Mouse (Mus musculus): ENCODE results near the gene Gm28048.
A peak's percentile ranks its signal among the peaks of the same experiment; 100 is the strongest.

Gm28048 gene

DNA sequence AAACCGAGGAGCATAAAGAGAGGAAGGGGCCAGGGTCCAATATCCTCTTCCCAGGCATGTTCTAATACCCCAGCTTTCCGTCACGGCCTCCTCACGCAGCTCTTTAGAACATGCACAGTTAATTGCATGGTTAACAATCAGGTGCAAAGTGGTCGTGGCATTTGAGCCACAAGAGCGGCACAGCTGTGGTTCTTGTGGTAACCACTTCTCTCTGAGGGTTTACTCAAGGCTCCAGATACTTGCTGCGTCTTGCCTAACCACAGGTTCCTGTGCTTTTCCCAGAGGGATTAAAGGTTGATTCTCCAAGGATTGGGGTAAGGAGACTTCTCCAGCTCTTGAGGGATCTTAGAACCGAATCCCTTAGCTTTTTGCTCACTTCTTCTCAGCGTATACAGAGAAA, 90.6 kb downstream of the Gm28048 start:
- no peak for DNase-seq (ENCODE audit: low read depth, low spot score)

DNA sequence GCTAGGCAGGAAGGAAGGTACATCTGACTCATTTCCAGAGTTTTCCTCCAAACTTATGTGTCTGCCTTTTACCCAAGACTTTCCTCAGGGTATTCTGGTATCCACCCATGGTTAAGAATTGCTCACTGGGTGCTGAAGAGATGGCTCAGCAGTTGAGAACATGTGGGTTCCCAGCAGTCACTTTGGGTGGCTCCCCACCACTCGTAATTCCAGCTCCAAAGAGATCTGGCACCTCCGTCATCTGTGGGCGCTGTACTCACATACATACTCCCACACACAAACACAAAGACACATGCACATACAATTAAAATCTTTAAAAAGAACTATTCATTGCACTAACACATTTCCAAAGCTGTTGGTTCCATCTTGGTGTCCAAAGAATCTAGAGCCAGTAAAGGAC, 92.7 kb downstream of the Gm28048 start:
- no peak for DNase-seq (ENCODE audit: low read depth, low spot score)

DNA sequence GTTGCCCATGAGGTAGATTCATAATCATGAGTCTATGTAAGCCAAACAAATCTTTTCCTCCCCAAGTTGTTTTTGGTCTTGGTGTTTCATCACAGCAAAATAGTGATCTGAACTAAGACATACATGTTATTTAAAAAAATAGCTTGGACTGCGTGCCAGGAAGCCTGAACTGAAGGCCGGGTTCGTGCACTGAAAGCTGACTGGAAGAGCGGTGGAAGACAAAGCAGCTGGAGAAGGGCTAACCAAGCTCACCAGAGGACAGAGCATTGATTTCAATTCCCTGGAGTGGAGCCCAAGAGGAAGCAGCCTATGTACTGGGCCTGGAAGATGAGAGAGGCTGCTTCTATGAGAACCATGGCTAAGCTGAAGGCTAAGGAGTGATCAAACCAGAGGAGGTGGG, 94.9 kb downstream of the Gm28048 start:
- DNase-seq (ENCODE audit: low read depth, low spot score) = no peak

DNA sequence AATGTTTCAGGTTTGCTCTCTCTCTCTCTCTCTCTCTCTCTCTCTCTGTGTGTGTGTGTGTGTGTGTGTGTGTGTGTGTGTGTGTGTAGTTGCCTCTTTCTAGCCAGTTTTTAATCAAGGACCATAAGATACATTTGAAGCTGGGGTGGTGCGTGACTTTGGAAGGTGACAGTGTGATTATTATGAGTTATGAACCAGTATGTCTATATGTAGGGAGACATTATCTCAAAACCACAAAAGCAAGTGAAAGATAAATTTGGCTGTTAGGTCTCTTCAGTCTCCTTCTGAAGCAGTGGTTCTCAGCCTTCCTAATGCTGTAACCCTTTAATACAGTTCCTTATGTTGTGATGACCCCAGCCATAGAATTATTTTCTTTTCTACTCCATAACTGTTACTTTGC, 96.5 kb downstream of the Gm28048 start:
- DNase-seq (ENCODE audit: low read depth, low spot score) = no peak

DNA sequence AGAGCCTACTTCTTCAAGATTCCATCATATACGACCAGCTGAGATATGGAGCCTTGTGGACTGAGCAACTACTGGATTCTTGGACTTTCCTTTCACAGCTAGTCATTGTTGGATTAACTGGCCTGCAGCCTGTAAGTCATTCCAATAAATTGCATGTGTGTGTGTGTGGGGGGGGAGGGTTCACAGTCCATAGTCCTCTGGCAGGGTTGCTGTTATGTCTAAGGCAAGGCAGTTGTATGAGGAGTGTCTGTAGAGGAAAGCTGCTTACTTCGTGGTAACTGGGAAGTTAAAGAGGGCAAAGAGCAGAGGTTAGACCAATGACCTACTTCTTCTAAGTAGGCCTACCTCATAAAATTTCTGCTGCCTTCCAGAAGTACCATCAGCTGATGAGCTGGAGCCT, 98.2 kb downstream of the Gm28048 start:
- no peak for DNase-seq (ENCODE audit: low read depth, low spot score)

DNA sequence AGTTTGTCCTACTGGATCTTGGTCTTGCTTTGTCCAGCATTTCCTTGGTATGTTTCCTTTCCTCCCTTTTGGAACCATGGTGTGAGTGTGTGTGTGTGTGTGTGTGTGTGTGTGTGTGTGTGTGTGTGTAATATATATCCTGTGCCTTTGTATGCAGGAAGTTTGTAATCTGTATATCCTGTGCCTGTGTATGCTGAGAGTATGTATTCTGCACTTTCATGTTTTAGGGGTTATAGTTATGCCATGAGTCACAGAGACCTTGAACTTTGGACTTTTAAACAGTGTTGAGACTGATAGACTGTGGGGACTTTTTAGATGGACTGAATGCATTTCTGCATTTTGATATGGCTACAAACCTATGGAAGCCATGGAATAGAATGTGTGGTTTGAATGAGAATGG, 99.0 kb downstream of the Gm28048 start:
- DNase-seq (ENCODE audit: low read depth, low spot score) = no peak

DNA sequence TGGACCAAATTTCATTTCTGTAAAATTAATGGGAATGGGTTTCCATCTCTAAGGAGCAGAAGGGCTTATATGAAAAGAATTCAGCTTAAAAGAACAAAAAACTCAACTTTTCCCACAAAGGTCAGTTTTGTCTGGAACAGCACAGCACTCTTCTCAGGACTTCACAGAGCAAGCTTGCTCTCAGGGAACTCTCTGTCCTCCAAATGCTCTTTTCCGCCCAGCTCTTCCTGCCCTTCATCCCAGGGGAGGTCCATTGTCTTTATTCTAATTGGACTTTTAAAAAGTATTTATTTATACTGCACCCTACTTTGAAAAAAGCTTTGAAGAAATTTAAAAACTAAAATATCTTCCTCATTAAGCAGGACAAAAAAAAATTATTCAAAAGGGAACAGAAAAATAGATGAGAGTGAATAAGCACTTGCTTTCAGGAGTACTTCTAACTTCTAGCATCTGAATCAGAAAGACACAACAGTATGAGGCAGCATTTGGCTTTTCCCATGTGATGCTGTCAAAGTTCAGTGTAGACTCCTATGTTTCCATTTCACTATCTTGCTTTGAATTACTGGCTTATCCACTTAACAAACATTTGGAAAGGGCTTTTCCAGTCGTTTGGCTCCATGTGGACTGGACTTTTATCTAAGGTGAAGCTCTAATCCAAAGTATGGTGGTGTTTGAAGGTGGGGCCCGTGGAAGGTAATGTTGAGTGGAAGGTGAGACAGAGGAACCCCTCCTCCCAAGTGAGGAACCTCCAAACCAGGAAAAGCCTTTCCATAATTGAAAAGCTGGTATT, 101.3 kb downstream of the Gm28048 start:
- no peak for DNase-seq (ENCODE audit: low read depth, low spot score)

DNA sequence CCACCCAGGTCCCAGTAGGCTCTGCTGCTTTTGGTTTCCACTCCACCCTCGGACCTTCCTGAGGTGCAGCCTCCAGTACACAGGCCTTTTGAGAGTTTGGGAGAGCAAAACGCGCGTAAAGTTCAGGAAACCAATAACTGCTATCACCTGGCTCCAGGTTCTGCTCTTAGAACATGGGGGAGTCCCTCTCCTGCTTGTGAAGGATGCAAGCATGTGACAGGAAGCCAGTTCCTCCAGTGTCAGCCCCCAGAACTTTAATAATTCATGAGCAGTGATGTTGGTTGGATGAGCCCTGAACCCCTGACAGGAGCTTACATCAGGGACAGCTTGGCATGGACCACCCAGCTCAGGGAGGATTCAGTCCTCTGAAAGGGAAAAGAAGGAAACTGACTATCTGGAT, 102.2 kb downstream of the Gm28048 start:
- no peak for DNase-seq (ENCODE audit: low read depth, low spot score)

DNA sequence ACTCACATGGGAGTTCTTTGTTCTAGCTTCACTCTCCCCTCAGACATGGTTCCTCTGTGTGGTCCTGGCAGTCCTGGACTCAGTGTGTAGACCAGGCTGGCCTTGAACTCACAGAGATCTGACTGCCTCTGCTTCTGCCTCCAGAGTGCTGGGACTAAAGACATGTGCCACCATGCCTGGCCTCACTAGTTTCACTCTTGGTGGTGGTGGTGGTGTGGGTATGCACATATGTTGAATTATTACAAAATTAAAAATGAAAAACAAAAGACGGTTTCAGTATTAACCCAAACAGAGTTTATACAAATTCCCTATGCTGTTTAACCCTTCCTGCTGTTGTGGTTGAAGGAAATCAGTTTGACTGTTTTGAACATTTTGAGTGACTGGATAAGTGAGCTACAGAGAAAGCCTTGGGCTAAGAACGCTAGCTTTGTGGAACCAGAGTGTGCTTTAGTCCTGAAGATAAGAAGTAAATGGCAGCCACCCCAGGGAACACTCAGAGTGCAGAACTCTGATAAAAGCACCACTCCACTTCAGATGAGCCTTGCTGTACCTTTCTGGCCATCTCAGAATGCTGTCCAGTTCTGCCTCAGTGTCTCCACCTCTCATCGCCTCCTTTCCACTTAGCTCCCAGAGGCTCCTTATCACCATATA, 105.1 kb downstream of the Gm28048 start:
- no peak for DNase-seq (ENCODE audit: low read depth, low spot score)

DNA sequence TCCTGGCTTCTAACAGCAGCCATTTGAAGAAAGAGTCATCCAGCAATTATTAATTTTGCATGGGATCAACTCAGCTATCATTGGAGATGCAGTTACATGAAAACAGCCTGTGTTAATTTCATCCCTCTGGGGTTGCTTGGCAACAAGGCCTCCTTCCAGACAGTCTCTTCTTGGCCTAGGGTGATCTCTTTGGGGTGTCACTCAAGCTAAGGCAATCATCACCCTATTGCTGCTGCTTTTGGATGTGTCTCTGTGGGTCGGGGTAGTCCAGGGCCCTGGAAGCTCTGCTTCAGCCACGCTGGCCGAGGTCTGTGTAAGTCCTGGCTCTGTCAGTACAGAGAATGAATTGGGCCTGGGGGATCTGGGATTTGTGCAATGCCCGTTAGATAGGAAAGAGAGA, 106.6 kb downstream of the Gm28048 start:
- no peak for DNase-seq (ENCODE audit: low read depth, low spot score)

DNA sequence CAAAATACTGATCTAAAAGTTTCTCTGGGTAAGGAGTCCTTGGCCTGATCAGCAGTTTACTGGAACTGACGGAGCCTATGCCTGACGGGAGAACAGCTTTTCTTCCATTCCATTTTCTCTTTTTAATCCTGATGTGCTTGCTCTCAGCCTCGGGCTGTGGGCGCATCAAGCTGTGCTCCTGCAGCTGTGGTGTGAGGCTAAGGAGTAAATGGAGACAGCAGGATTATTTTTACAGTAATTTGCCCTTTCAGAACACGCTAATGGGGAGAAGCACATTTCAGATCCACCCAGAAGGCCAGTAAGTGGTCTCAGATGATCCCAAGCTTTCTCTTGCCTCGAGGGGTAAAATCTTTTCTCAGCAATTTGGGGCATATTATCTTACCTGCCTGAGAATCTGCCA, 107.1 kb downstream of the Gm28048 start:
- no peak for DNase-seq (ENCODE audit: low read depth, low spot score)

DNA sequence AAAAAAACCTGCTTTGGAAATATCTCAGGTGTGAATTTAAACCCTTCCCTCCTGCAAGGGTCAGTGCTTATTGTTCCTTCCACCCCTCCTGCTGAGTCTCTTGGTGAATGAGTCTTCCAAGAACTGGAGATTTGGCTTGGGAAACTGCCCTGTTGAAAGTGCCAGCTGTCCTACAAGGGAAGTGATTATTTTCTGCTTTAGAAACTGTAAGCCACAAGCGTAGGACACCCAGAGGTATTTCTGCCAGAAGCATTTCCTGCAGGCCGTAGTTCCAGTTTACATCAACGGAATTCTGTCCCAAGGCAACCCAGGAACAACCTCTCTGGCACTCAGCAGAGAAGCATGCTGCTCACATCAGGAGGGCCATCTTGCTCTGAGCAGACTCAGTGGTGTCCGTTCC, 108.5 kb downstream of the Gm28048 start:
- no peak for DNase-seq (ENCODE audit: low read depth, low spot score)

DNA sequence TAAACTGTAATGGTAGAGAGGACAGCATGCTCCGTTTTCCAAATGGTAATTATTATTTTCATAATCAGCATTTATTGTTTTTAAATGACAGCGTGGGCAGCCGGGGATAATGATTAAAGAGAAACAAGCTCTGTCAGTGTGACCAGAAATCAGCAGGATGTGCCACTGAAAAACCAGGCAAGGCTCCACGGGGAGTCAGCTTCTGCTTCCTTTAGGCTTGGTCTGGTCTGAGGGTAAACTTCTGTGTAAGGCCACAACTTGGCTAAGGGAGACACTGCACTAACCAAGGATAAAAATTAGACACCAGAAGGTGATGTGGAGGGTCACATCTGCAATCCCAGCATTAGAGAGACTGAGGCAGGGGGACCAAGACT, 109.6 kb downstream of the Gm28048 start:
- DNase-seq (ENCODE audit: low read depth, low spot score) = no peak

DNA sequence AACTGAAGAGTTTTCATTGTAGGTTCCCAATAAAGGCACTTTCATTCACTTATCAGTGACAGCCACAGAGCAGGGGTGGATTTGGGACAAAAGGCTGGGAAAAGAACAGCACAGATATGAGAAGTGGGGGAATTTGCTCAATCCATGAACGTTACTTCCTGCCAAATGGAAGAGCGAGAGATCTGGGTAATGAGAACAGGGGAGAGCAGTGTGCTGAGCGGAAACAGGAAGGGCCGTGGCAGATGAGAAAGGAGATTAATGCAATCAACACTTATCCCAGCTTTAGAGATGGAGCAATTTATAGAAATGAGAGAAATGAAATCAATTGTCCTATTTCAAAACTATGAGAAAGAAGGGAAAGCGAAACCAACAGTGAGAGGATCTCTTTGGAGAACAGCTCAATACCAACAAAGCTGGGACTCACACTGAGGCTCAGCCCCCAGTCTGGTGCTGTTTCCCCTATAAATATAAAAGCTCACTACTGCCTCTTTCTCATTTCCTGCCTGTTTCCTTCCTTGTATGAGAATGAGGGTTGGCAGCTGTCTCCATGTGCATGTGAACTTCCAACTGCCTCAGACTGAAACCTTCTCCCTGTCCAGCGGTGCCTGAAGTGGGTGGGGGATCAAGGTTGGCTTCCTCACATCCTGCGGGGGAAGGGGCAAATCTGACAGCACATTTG, 110.1 kb downstream of the Gm28048 start:
- no peak for DNase-seq (ENCODE audit: low read depth, low spot score)

DNA sequence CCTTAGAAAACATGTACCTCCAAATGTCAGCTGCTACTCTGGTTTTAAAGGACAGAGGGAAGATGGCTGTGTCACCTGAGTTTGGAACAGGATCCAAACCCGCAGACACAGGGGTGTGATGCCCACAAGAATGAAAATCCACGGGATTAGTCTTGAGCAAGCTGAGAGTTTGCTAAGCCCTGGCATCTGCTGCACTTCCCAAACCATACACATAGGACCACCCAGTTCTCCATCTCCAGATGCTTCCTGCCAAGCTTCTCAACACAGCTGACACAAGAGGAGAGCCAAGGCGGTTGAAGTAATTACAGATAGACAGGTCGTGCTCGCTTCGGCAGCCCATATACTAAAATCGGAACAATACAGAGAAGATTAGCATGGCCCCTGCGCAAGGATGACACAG, 113.3 kb downstream of the Gm28048 start:
- DNase-seq (ENCODE audit: low read depth, low spot score) = no peak

DNA sequence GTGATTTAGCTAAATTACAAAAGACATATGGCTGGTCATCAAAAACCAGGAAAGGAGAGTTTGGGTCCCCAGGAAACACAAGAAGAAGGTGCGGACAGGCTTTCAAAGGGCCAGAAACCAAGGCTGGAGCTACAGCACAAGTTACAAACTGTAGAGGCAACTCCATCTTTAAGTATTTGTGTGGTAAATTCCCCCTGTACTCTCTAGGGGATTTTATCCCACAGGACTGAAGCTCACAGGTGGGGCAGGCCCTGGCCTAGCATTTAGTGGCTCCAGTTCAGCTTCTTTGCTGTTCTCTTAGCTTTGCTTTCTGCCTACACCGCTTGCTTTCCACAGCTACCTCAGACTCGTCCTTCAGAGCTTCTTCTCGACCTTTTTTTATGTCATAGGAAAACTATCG, 114.2 kb downstream of the Gm28048 start:
- no peak for DNase-seq (ENCODE audit: low read depth, low spot score)

DNA sequence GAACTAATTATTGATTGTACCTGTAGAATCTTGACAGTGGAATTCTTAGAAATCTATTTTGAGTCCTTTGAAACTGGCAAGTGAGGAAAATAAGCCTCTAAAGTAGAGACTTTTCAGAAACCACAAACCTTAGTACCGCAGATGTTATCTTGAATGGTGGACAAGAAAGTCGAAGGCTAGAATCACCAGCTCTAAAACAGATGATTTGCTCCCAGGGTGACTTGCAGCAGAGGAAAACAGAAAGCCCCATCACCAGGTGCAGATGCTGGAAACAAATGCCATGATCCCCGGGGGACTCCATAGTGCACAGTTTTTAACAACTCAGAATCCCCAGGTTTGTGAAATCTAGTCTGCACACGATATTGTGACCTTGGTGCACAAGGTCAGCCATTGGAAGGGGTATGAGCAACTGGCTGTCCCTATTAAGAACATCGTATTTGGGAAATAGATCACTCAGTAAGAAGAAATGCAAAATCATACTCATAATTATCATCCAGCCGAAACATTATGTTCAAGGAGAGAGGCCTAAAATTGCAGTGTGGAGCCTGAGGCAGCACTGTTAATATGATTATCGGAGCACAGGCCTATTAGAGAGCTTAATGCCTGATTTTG, 116.1 kb downstream of the Gm28048 start:
- no peak for DNase-seq (ENCODE audit: low read depth, low spot score)

DNA sequence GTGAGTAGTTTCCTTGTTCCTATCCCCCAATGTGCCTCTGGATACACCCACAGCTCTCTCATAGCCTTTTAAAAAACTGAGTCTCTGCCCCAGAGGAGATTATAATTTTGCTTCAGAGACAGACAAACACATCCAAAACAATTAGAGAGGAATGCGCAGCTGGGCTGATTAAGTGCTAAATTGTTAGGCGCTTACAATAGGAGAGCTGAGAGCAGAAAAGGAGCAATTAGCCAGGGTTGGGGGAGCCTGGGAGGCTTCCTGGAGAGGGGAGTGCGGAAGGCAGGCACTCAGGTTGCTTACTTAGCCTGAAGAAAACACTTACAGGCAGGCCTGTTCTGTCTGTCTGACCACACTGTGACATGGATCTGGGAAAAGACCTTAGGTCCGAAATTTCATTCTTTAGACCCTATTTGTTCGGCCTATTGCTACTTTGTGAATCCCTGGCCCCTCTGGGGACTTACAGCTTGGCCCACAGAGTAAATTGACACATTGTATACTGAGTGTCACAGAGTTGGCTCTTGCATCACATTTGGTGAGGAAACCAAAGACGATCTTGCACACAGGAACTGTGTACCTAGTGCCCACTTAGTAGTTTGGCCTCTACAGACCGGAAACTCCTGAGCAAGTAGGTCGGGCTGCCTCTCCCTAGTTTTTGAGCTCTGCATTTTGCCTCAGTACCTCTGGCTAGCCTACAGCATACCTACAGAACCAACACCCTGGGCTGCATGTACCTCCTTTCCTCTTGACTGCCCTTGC, 117.4 kb downstream of the Gm28048 start:
- no peak for DNase-seq (ENCODE audit: low read depth, low spot score)

DNA sequence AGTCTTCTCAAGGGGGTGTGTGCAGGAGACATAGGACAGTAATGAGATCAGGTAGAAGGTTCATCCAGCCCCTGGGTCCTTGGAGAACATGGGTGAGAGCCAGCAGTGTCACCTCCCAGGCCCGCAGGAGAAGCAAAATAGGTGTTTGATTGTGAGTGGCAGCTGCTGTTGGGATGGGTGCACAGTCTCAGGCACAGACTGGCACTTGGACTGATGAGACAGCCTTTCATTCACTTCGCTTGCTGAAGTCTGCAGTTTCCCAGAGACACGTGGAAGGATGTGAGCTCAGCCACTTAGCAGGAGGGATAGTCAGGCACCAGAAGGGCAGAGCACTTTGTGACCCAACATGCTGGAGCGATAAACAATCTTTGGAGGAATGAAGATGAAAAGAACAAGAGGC, 118.3 kb downstream of the Gm28048 start:
- DNase-seq (ENCODE audit: low read depth, low spot score) = no peak

DNA sequence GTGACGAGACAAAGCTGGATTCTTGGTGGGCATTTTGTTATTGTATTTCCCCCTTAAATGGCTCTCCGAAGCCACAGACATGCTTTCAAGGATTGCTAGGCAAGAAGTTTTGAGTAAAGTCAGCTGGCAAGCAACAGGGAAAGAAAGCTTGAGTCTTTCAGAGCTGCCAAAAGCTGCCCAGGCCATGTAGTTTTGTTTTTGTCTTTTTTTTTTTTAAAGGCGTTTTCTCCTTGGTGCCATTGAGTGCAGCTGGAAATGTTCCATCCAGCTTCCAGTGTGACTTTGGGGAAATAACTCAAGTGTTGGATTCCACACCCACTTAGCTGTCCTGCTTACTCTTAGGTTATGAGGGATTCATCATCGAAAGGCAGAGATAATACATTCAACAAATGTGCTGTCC, 120.6 kb downstream of the Gm28048 start:
- DNase-seq (ENCODE audit: low read depth, low spot score) = no peak

DNA sequence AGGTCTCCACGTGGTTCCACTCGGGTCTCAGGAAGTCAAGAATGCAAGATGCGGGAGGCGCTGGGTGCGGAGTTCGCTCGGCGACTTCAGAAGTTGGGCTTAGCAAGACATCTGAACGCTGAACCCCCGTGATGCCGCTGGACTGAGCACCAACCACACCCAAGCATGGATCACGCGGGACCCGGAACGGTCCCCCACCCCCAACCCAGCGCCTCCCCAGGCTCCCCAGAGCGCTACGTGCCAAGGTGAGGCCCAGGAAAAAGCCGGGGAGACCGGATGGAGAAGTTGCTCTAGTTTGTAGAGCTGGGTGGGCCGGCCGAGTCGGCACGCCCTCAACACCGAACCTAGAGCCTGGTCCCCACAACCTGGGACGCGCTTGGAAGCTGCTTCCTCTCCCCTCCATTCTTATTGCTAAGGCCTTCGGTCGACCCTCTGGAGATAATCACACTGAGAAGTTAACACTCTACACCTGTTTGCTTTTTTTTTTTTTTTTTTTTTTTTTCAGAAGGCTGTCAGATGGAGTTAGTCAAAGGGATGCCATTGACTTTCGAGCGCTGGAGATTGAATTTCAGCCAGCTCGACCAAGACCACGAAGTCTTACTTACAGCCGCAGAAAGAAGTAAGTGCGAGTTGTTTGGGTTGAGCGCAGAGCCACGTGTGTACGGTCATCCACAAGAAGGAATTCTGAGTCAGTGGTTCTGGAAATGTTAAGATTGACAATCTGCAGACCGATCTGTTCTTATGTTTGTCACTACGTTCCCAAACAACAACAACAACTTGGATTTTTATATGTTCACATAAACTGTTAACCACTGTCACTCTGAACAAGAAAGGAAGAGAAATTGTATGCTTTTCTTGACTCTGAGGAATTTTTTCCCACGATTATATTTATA, 121.3 kb downstream of the Gm28048 start, which contains the start of gene B3gnt2:
TSS of gene B3gnt2 (minus strand) at position 627 of the 893 bp plus-strand sequence.
- peak; percentile 80 for DNase-seq (ENCODE audit: low read depth, low spot score)
